Mouse (Mus musculus): ENCODE measurements at regions not wholly inside any gene's neighbourhood (a gene's known extent, or its start where the extent isn't known, plus 50 kb on each side); places are given as distances from the start of the nearest gene placed in this dataset.
A peak's percentile ranks its signal among the peaks of the same experiment; 100 is the strongest.

DNA sequence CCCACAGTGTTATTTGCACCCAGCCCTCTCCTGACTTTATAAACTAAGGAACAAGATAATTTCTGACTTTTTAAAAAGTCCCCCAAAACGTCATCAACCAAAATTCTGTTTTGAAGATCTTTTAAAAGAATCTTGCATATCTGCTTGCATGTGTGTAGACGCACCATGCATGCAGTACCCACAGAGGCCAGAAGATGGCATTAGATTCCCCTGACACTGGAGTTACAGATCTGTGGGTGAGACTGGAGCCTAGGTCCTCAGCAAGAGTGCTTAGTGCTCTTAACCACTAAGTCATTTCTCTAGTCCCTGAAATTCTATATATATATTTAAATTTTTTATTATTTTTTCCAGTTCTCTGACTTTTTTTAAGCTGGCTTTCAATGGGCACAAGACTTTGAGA lies 131.5 kb upstream of the Agap1 start:
- TF ChIP-seq CTCF (IDR thresholded peaks at IDR 0.05) (peak; percentile 82), EP300 (IDR thresholded peaks at IDR 0.05; ENCODE audit: insufficient read depth, low read depth, low read length) (no peak), POLR2A (IDR thresholded peaks at IDR 0.05; ENCODE audit: insufficient read depth, low read depth, low read length) (no peak)

Measured in heart, adult 2 months (tissue).